Mouse (Mus musculus) left cerebral cortex, adult 9 months (tissue): Measurements from ENCODE around the gene Tmem80.

Experiments used
- DNase-seq, 2 experiments: peaks; one replicate each; pipeline ENCODE4 v3.0.0; 2022; ENCODE audit warnings: low spot score in 2 of 2

The Tmem80 gene

DNA sequence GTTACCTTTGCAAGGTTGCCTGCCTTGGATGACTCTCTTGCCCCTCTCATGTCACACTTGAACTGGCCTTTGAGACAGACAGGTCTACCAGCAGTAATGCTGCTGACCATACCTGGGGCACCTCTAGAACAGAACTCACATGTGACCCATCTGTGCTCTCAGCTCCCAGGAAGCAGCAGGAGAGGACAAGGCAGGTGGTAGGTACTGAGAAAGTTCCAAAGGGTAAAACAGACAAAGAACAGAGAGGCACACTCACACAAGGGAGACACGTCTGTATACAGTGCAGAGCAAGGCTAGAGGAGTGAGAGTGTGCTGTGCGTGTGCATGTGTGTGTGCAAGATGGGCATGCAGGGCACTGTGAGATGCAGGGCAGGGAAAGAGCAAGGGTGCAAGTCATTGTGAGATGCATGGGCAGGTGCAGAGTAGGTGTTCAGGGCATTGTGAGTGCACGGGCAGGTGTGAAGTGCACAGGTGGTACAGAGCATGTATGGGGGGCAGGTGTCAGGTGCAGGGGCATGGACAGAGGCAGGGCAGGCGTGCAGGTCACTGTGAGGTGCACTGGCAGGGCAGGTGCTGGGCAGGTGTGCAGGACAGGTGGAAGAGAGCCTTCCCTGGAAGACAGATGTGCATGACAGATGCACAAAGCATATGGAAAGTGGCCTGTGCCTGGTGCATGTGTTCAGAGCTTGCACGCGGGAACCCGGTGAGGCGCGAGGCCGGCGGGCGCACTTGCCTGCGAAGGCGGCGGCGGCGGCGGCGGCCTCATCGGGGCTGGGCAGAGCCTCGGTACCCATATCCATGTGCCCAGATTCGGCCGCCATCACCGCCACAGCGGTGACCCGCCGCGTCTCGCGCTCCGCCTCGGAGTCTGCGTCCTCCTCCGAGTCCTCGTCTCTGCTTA lies 743 bp upstream of the Tmem80 start:
- peak in 1 of 2 experiments; percentile 21 for DNase-seq

DNA sequence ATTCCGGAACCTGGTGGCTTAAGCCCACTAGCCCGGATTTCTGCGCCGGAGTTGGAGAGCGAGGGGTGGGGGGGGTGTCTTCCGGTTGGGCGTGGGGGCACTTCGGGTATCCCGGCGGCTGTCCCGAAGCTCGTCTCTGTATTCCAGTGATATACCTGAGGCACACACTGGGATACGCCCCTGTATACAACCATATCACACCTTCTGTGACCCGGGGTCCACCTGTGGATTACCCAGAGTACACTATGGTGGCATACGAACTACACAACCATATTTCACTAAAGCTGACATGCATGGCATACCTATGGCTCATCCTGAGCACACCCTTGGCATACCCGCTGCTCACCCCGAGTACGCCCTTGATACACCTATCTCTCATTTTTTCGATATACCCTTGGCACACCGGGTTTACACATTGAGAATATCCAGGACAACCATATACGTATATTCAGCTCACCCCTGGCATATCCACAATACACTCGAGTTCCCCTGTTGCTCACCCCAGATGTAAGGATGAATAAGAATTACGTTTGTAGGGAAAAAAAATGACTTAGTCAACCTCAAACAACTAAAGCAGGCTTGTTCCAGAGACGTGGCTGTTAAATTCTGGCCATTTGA lies 943 bp downstream of the Tmem80 start:
- no peak for DNase-seq

DNA sequence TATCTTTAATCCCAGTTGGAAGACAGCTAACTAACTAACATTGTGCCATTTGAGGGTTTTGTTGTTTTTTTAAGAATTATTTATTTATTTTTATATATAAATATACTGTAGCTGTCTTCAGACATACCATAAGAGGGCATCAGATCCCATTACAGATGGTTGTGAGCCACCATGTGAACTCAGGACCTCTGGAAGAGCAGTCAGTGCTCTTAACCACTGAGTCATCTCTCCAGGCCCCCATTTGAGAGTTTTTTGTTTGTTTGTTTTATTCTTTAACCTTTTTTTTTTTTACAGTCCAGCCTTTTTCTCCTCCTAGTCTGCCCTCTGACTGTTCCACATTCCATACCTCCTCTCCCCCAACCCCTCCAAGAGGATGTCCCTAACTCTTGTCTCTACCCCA lies 3.2 kb downstream of the Tmem80 start:
- no peak for DNase-seq

DNA sequence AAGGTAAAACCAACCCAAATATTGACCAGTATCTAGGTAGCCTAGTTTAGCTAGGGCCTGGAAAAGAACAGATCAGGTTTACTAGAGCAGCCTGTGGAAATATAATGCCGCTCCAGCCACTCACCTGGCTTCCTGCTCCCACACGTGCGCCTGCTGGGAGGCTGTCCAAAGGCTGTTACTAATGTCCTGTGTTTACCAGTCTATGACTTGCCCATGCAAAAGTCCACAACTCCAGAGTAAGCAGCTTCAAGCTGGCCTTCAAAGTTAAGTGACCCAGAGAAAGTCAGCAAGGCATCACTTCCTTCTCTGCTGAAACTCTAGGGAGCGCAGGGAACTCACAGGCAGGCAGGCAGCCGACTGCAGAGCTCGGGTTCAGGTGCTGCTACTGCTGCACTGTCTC lies 4.5 kb downstream of the Tmem80 start:
- DNase-seq: no peak

DNA sequence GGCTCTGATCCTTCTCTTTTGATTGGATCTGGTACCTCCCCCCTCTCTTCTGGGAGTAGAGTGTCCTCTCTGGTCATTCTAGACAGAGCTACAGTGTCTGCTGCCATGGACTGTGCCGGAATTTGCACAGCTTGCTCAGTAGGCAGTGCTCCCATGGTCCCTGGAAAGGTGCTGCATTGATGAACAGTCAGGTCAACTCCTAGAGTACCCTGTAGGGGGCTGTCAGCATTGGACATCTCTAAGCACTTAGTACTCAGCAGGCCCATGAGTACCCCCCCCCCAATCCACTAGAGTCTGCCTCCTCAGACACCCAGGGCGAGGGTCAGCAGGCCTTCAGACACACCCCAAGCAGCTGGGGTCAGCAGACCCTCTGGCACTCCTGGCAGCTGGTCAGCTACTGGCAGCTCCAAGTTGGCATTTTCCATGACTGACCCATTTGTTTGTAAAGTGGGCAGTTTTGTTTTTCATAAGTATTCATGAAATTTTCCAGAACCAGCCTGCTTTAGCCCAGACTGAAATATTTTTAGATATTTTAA lies 7.6 kb downstream of the Tmem80 start:
- DNase-seq: no peak

DNA sequence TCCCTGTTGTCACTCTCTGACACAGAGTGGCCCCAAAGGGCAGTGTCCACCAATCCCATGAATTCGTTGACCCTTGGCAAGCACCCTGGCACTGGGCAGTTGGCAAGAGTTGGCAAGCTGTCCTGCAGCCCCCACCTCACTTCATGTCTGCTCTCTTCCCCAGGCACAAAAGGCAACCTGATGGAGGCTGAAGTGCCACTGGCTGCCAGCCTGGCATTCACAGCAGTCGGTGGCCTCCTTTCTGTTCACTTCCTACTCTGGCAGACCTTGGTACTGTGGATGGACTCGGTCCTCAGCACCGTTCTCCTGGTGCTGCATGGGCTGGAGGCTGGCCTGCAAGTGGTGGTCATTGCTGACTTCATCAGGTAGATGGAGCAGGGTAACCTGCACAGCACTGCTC lies 8.1 kb downstream of the Tmem80 start:
- peak in 1 of 2 experiments; percentile 25 for DNase-seq

DNA sequence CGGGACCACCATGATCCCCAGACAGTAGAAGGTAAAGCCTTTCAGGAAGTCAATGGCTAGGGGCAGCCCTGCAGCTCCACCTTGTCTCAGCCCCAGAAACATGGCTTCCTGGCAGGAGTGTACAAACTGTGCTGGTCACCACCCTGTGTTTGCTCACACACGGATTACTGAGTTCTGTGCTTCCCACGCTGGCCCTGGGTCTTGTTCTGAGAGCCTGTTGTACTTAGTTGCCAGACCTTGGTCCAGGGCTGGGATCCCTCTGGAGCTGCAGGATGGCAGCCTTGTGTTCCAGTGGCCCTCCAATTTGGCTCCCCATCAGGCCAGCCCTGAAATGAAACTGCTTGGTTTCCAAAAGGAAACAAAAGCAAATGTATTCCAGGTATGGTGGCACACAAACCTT lies 8.8 kb downstream of the Tmem80 start:
- no peak for DNase-seq

DNA sequence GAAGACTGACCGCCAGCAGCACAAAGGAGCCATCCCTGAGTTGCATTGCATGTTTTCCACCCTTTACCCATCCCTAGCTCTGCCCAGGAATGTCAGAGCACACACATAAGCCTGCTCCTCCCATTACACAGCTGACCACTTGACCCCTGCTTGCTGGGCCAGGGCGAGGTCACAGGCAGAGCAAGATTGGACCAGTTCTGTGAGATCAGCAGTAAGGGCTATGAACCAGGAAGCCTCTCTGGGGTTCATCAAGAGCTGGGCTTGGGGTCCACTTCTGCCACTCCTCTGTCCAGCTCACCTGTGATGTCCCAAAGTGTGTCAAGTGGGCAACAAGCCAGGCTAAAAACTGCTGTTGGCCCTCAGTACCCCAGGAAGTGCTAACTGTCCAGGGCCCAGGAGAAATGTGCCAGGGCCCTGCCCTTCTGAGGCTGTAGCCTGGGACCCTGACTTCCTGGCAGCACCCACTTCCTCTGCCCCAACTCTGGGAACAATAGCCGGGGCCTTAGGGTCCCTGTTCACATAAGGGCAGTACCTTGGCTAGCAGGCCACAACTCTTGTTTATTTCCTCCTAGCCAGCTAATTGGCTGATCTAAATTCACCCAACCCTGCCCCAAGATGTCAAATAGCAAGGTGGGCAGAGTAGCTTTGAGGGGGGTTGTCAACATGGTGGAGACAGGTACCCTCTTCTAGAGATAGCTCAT lies 10.3 kb downstream of the Tmem80 start:
- no peak for DNase-seq

DNA sequence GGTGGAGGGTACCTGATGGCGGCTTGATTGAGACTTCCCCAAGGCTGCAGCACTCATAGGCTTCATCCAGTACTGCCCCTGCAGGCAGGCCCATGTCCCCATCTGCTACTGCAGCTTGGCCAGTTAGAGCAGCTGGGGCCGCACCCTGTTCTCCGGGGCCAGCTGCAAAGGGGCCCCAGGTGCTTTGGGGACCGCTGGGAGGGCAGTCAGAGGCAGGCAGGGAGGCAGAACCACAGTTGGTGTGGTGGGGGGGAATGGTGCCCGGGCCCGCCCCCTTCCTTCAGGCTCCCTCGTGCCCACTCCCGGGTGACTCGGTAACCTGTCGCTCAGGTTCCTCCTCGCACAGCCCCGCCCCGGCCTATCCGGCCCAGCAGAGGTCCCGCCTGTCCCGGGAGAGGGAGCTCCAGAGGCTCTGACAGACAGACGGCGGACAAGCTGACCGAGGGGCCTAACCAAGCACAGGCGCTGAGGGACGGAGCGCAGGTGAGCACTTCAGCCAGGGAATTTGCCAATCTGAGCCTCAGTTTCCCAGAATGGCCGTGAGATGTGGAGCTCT lies 11.1 kb downstream of the Tmem80 start, which contains the start of gene Eps8l2:
Gene Eps8l2, plus strand, starts transcription at position 305 of the 556 bp plus-strand sequence.
- no peak for DNase-seq

DNA sequence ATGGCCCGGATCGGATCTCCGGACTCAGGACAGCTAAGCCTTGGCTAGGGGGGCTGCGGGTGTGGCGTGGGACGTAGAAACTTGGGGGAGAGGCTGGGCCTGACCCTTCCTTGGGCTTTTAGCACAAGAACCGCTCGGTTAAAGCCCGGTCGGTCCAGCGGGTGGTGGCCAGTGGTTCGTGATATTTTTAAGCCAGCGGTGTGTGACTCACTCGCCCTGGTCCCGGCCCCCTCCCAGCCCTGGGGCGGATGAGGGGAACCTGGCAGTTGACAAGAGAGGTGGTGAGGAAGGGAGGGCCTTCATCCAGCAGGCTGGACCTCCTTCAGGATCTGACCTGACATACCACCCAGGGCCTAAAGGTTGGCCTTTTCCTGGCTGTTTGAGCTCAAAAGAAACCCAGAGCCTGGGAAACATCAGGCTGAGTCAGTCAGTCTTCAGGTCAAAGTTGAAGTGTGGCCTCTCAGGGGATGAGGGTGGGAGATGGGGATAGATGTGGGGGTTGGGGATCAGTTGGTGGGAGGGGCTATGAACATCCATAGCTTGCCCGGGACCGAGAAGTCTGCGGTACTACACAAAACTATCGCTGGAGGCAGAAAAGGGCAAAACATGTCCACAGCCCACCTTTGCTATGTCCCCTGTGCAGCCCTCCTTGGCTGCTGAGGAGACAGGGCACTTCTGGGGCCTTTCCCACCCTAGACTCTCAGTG lies 11.8 kb downstream of the Tmem80 start:
- no peak for DNase-seq

DNA sequence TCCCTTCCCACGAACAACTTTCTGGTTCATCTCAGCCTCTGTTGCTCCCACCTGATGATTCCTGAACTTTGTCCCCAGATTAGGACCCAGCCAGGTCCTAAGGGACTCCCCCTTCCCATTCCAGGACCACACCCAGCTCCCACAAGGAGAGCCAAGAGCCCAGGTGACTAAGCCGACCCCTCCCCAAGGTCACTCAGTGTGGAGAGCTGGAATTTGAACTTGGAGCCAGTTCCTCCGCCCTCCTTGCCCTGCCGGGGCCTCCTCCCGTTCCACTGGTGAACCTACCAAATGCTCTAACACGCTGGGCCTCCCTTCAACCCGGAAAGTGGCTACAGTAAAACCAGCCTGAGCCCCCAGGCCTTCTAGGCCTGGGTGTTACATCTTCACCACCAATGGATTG lies 12.5 kb downstream of the Tmem80 start:
- DNase-seq: no peak

DNA sequence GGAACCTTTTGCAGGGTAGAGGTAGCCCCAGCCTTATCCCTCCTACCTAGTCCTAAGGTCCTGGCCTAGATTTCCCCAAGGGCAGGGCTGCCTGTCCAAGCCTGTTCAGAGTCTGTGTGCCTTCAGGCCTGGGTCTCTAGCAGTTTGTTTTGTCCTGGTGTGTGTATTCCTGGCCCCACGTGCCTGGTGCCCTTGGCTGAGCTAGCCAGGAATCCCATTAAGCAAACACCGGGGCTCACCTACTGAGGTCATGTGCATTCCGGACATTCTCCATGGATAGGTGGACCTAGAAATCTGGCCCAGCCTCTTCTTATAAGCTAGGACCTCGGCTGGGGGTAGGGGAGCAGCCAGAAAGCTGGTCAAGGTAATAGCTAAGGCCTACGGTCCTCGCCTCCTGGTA lies 12.9 kb downstream of the Tmem80 start:
- no peak for DNase-seq

DNA sequence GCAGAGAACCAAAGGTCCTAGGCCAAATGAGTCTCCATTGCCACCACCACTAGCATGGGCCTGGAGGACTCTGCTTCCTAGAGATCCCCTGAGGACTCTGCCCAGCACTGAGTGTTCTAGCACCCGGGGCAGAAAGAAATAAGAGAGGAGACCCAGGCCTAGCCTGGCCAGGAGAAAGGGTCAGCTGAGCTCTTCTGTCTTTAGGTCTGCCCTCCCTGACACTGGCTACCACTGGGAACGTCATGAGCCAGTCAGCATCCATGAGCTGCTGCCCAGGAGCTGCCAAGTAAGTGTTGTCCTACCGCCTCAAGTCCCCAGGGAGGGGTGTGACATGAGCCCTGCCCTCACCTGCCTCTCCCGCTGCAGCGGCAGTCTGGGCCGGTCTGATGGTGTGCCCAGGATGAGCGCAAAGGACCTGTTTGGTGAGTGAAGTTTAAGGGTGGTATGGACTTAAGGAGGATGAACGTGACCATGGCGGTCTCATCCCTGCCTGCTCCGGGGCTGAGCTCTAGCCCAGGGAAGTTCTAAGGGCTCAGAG lies 14.2 kb downstream of the Tmem80 start:
- DNase-seq: no peak

DNA sequence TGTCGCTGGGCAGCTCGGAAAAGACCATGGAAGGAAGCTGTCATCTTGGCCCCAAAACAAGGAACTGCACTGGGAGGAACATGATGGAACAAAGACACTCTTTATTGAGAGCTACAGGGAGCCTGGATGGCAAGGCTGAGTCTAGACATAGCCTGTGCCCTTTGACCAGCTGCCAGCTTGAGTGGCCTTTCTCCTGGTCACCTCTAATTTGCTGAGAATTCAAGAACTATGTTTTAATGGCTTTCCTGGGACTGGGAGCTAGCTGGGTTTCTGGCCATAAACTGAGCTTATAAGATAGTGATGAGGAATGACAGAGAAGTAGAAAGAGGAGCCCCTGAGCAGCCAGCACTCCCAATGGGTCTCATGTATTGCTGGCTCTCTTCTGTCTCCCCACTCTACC lies 15.7 kb downstream of the Tmem80 start:
- no peak for DNase-seq

DNA sequence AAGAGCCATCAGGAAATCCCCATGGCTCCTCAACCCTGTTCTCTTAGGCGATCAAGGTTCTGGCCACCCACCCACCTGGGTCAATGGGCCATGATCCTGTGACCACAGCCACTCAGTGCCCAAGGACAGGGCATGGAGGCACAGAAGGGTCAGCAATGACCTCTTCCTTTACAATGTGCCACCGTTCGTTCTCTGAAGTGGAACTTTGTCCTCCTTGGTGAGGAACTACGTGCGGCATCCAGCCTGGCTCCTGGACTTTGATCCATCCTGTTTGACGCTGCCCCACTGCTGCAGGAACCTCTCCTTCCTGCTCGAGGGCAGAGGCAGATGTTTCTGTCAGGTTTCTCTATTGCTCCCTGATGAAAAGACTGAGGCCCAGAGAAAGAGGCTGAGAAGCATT lies 16.2 kb downstream of the Tmem80 start:
- no peak for DNase-seq

DNA sequence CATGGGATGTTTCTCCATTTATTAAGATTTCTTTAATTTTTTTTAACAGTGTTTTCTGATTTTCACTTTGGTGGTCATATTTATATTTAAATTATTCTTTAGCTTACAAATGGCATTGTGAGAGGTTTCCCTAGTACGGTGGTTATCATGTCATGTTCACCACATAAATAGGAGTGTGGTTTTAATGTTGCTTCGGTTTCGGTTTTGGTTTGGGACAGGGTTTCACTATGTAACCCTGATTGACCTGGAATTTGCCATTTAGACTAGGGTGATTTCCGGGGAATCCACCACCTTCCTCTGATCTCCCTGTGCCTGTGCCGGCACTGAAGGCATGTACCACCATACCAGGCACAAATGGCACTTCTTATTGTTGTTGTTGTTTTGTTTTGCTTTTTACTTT lies 17.2 kb downstream of the Tmem80 start:
- no peak for DNase-seq

DNA sequence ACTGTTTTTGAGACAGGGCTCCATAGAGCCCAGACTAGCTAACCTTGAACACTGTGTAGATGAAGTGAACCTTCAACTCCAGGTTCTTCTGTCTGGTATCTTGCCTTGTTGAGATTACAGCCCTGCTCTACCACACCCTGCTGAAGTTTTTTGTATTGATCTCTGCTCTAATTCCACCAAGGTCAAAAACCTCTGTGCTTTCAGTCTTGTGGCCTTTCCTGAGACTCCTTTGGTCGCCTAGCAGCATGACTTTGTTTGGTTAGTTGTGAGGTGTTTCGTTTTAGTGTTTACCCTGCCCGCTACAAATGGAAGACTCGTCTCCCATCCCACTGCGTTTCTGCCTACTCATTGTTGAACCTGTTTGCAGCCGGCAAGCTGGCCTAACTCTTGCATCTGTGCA lies 23.5 kb downstream of the Tmem80 start:
- DNase-seq: no peak

DNA sequence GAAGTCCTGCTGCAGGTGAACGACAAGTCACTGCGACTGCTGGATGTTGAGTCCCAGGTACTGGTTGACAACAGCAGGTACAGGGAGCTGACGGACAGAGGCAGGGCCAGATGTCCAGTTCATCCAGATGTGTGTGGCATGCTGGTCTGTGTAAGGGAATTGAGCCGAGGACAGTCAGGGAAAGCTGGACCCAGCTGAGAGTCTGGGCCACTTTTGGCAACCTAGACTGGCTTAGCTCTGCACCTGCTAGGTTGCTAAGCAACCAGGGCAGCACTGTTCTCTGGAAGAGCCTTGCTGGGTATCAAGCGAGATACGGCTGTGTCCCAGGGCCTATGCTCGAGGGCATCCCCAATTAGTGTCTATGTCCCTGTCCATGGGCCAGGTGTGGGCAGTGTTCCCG lies 27.5 kb downstream of the Tmem80 start:
- peak in 1 of 2 experiments; percentile 22 for DNase-seq

DNA sequence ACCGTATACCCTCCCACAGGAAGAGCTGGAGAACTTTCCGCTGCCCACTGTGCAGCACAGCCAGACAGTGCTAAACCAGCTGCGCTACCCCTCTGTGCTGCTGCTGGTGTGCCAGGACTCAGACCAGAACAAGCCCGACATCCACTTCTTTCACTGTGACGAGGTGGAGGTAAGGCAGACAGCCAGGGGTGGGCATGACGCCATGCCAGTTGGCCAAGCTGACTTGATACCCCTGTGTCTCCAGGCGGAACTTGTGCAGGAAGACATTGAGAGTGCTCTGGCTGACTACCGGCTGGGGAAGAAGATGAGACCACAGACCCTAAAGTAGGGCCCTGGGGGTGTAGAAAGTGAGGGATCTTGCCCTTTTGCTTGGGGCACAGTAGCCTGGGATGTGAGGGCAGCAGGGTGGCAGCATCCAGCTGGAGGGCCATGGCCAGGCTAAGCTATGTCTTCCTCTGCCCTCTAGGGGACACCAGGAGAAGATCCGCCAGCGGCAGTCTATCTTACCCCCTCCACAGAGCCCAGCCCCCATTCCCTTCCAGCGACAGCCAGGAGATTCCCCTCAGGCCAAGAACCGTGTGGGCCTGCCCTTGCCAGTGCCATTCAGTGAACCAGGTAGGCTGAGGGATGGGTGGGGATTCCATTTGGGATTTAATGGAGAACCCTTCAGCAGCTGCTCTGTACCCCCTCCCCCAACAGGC lies 28.2 kb downstream of the Tmem80 start:
- peak in 1 of 2 experiments; percentile 30 for DNase-seq

DNA sequence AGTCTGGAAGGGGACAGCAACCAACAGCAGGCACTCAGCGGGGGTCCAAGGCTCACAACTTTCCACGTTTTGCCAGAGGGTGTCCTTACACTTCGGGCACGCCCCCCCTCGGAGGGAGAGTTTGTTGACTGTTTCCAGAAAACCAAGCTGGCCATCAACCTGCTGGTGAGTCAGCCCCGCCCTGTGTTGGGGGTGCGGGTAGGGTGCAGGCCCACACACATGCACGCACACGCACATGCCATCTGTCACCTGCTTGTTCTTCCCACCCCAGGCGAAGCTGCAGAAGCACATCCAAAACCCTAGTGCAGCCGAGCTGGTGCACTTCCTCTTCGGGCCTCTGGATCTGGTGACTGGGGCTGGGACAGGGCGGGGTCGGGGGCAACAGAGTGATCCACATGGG lies 29.4 kb downstream of the Tmem80 start:
- DNase-seq: peak in 1 of 2 experiments; percentile 47
